Mouse (Mus musculus) forebrain, embryonic 16.5 days (tissue): ENCODE measurements around the gene G430095P16Rik. TPM values are rescaled to one million over a fixed set of nuclear protein-coding genes. Genes with fewer than 3 reads are reported as not detected.
A peak's percentile ranks its signal among the peaks of the same experiment; 100 is the strongest.

Experiments
- ATAC-seq: fragments of 200-750 bp; cut with Nextera tagmentation; 2 replicates; pipeline ENCODE4 v1.8.0; 2017; ENCODE audit warnings: mild to moderate bottlenecking, moderate library complexity
- H3K27ac ChIP-seq: fragments of 300-500 bp; sonication (generic); 2 replicates; pipeline ENCODE4 v1.5.1; 2014; ENCODE audit warnings: low read length, control low read depth
- H3K27me3 ChIP-seq: fragments of 300-500 bp; sonication (generic); replicated peaks from 2 replicates; pipeline ENCODE4 v1.6.1; 2014; ENCODE audit warnings: low read length; ENCODE audit not compliant: control insufficient read depth, insufficient read depth
- H3K36me3 ChIP-seq: fragments of 300-500 bp; sonication (generic); 2 replicates; pipeline ENCODE4 v1.6.1; 2014; ENCODE audit not compliant: control insufficient read depth, insufficient read depth
- H3K4me1 ChIP-seq: fragments of 300-500 bp; sonication (generic); replicated peaks from 2 replicates; pipeline ENCODE4 v1.6.1; 2014; ENCODE audit warnings: low read length; ENCODE audit not compliant: control insufficient read depth, insufficient read depth
- H3K4me2 ChIP-seq: fragments of 300-500 bp; sonication (generic); 2 replicates; pipeline ENCODE4 v1.6.1; 2014; ENCODE audit warnings: mild to moderate bottlenecking, low read length, control low read depth
- H3K4me3 ChIP-seq: fragments of 300-500 bp; sonication (generic); replicated peaks from 2 replicates; pipeline ENCODE4 v1.5.1; 2014; ENCODE audit warnings: mild to moderate bottlenecking, low read length, control low read depth
- H3K9ac ChIP-seq: fragments of 300-500 bp; sonication (generic); replicated peaks from 2 replicates; pipeline ENCODE4 v1.6.1; 2014; ENCODE audit warnings: low read depth, low read length, control low read depth
- H3K9me3 ChIP-seq: fragments of 300-500 bp; sonication (generic); 2 replicates; pipeline ENCODE4 v1.6.1; 2016; ENCODE audit warnings: low read length; ENCODE audit not compliant: control insufficient read depth
- WGBS: fragments of 180-500 bp; shearing (Covaris S2); extraction: QIAGEN DNeasy Blood & Tissue Kit; methylation state at CpG from one replicate; pipeline ENCODE4 v1.1.7; 2014; 5-methylcytosine and 5-hydroxymethylcytosine counted together
- polyA plus RNA-seq: library from polyadenylated mRNA; unstranded; fragments of >200 nt; fragmentation: Nextera tagmentation; extraction: Ambion mirVana; gene quantifications from 2 replicates; pipeline ENCODE4 v1.2.1, GENCODE M21; 2015

G430095P16Rik gene
- polyA plus RNA-seq, 1 experiment from 2014 or later, result 2.2 TPM

DNA sequence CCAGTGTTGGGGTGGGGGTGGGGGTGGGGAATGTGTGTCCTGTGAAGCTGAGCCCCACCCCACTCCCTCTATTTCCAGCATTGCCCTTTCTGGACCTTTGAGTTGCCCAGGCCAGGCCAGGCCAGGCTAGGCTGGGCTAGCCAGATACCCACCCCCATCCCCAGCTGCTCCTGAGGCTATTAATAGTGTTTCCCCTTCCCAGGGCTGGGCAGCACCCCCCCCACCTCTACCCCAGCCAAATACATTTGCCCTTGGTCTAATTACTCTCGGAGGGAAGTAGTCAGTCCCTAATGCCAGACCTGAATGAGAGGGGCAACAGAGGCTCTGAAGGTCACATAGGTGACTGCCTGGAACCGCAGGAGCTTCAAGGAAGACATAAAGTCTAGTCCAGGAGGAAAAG is 12.8 kb downstream of the G430095P16Rik start:
- no peaks in the 10 kb centered on the region for H3K36me3 ChIP-seq
- no peaks in the 10 kb centered on the region for H3K9me3 ChIP-seq
- H3K4me3 ChIP-seq, result no peak overlapping the region
- no peak for ATAC-seq
- 40% methylated on average over 2 of the region's 2 CpGs for WGBS
- H3K4me2 ChIP-seq, result no peak overlapping the region
- peak overlapping the region; percentile 68 for H3K27ac ChIP-seq
- peak overlapping the region; percentile 33 for H3K9ac ChIP-seq
- H3K27me3 ChIP-seq, result no peaks in the 10 kb centered on the region
- peaks cover 96% of the 10 kb centered on the region for H3K4me1 ChIP-seq

DNA sequence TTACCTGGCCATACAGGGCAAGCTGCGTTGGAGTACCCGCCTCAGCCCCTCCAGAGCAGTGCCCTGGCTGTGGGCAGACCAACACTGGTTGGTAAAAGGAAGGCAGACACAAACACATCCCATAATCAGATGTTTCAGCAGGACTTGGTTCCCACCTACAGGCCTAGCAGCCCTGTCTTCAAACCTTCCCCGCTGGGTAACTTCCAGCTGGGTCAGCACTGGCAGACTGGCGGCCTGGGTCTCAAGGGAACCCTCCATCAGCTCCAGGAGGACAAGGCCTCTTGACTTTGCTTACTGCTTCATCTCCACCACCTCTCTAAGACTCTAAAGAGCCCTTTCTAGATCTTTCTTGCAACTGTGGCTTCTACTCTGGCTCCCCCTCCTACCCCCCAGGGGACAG is 13.7 kb downstream of the G430095P16Rik start:
- 86% methylated on average over 4 of the region's 4 CpGs for WGBS
- H3K27ac ChIP-seq, result peak overlapping the region; percentile 39; the same call in 1 of the 2 replicates
- H3K36me3 ChIP-seq, result no peaks in the 10 kb centered on the region
- 0 out of 2 replicates have a peak overlapping the region, but pooled peaks have one; percentile 4 for H3K4me2 ChIP-seq
- H3K9ac ChIP-seq, result peak overlapping the region; percentile 30
- H3K4me3 ChIP-seq, result no peak overlapping the region
- no peaks in the 10 kb centered on the region for H3K27me3 ChIP-seq
- peaks cover 96% of the 10 kb centered on the region for H3K4me1 ChIP-seq
- ATAC-seq, result no peak
- H3K9me3 ChIP-seq, result no peaks in the 10 kb centered on the region

DNA sequence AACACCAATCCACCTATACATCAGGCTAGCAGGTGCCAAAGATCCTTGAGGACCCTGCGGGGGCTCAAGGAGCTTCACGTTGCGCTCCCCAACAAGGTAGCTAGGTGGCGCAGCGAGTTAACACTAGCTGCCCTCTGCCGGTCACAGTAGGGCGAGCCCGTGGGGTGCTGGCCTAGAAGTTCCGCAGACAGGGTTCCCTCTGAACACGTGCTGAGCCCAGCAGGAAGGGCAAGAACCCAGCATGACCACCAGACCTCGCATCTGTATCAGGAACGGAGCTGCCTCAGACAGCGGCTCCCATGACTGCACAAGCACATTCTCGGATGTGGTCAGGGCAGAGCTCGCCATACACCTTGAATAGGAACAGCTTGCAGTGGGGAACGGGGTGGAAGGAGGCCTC is 14.8 kb downstream of the G430095P16Rik start:
- Histone ChIP-seq H3K36me3 (no peaks in the 10 kb centered on the region), H3K4me2 (peak overlapping the region; percentile 27), H3K9ac (no peak overlapping the region; the same call in 1 of the 2 replicates), H3K4me1 (peaks cover 96% of the 10 kb centered on the region), H3K27ac (peak overlapping the region; percentile 70), H3K4me3 (no peak overlapping the region), H3K27me3 (no peaks in the 10 kb centered on the region), H3K9me3 (no peaks in the 10 kb centered on the region)
- 1% methylated on average over 16 of the region's 16 CpGs for WGBS
- peak; percentile 46; the same call in 1 of the 2 replicates for ATAC-seq

DNA sequence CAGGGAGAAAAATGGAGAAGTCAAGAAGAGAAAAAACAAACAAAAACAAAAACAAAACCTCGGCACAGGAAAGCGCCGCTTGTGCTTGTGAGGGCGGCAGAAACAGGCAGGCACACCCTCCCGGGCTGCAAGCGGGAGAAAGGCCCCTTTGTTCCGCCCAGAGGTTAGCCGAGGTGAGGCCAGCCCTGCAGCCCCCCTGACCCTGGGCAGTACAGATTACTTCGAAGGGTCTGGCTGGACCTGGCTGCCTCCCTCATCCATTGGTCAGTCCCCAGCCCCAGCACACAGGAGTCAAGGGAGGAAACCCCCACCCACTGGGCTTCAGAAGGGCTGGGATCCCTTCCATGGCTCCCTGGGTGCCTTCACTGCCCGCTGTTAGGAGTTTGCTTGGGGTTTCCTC is 15.5 kb downstream of the G430095P16Rik start:
- no peaks in the 10 kb centered on the region for H3K27me3 ChIP-seq
- no peaks in the 10 kb centered on the region for H3K36me3 ChIP-seq
- H3K9me3 ChIP-seq, result no peaks in the 10 kb centered on the region
- peak overlapping the region; percentile 27 for H3K4me2 ChIP-seq
- H3K4me1 ChIP-seq, result peaks cover 96% of the 10 kb centered on the region
- H3K9ac ChIP-seq, result peak overlapping the region; percentile 52
- 6% methylated on average over 10 of the region's 10 CpGs for whole genome bisulfite sequencing
- no peak for ATAC-seq
- peak overlapping the region; percentile 70 for H3K27ac ChIP-seq
- no peak overlapping the region for H3K4me3 ChIP-seq

- 39% methylated on average over 10 of the region's 10 CpGs for WGBS
- peaks cover 97% of the 10 kb centered on the region for H3K4me1 ChIP-seq
Measured at GRCm38 (mm10) chr8:84738715-84739400, 16.1 kb downstream of the G430095P16Rik start.

DNA sequence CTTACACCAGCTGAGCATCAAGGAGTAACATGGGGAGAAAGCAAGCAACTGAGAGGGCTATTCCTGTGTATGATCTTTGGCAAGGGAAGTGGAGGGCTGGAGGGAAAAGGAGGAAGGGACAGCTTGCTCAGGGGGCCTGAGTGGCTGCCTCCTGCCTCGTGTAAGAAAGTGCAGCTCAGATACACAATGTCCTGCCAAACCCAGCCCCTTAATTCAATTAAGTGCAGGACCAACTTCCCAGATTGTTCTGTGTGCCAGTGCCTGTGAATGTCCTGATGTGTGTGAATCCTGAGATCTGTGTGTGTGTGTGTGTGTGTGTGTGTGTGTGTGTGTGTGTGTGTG is 16.6 kb downstream of the G430095P16Rik start:
- 0% methylated on average over 1 of the region's 1 CpGs for WGBS
- no peak overlapping the region for H3K4me3 ChIP-seq
- H3K36me3 ChIP-seq, result no peaks in the 10 kb centered on the region
- ATAC-seq, result no peak
- peak overlapping the region; percentile 34 for H3K9ac ChIP-seq
- H3K27me3 ChIP-seq, result no peaks in the 10 kb centered on the region
- H3K27ac ChIP-seq, result peak overlapping the region; percentile 51
- H3K4me2 ChIP-seq, result no peak overlapping the region
- peaks cover 97% of the 10 kb centered on the region for H3K4me1 ChIP-seq
- no peaks in the 10 kb centered on the region for H3K9me3 ChIP-seq

More at GRCm38 (mm10) chr8:84738715-84739400, 16.1 kb downstream of the G430095P16Rik start:
- peak overlapping the region; percentile 52 for H3K9ac ChIP-seq
- H3K9me3 ChIP-seq, result no peaks in the 10 kb centered on the region
- peak overlapping the region; percentile 70 for H3K27ac ChIP-seq
- no peak for ATAC-seq
- no peak overlapping the region; the same call in 1 of the 2 replicates for H3K4me2 ChIP-seq
- H3K36me3 ChIP-seq, result no peaks in the 10 kb centered on the region
- H3K27me3 ChIP-seq, result no peaks in the 10 kb centered on the region
- no peak overlapping the region for H3K4me3 ChIP-seq

- Histone ChIP-seq H3K27ac (peak overlapping the region; percentile 83), H3K9ac (peak overlapping the region; percentile 28), H3K36me3 (no peaks in the 10 kb centered on the region), H3K4me1 (peaks cover 95% of the 10 kb centered on the region), H3K9me3 (no peaks in the 10 kb centered on the region), H3K27me3 (no peaks in the 10 kb centered on the region), H3K4me2 (0 out of 2 replicates have a peak overlapping the region, but pooled peaks have one; percentile 2), H3K4me3 (no peak overlapping the region)
- ATAC-seq, result no peak
- WGBS, result 32% methylated on average over 13 of the region's 13 CpGs
Measured at GRCm38 (mm10) chr8:84740895-84741843, 18.4 kb downstream of the G430095P16Rik start.

GRCm38 (mm10) chr8:84742171-84743053 is 19.6 kb downstream of the G430095P16Rik start:
- no peak overlapping the region for H3K4me3 ChIP-seq

More at GRCm38 (mm10) chr8:84742171-84743053, 19.6 kb downstream of the G430095P16Rik start:
- WGBS, result 6% methylated on average over 31 of the region's 32 CpGs
- Histone ChIP-seq H3K27me3 (no peaks in the 10 kb centered on the region), H3K4me2 (peak overlapping the region; percentile 23), H3K9ac (peak overlapping the region; percentile 24), H3K36me3 (no peaks in the 10 kb centered on the region), H3K4me1 (peaks cover 99% of the 10 kb centered on the region), H3K27ac (peak overlapping the region; percentile 83), H3K9me3 (no peaks in the 10 kb centered on the region)
- peak; percentile 54 for ATAC-seq
